Mouse (Mus musculus) adrenal gland, postnatal 14 days (tissue): ENCODE measurements at regions not wholly inside any gene's neighbourhood (a gene's known extent, or its start where the extent isn't known, plus 50 kb on each side); places are given as distances from the start of the nearest gene placed in this dataset.

ENCODE experiments used
- DNase-seq: peaks from one replicate; pipeline ENCODE4 v3.0.0; 2021; ENCODE audit warnings: mixed read lengths

DNA sequence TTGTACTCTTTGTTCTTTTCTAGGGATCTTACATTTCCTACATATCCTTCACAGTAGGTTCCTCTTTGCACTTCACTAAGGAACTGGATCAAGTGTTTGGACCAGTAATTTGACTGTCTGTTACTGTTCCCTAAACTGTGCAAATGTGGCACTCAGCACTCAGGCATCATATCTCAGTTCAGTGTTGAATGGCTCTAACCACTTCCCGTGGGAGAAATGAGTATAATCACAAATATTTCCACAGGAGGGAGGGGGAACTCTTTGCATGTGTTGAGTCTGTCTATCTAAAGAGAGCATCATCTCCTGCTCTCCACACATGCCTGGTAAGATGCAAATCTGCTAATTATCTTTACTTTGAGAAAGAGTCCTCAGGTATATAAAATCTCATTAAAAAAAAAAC is 588.5 kb downstream of the Plod2 start:
- DNase-seq = no peak

DNA sequence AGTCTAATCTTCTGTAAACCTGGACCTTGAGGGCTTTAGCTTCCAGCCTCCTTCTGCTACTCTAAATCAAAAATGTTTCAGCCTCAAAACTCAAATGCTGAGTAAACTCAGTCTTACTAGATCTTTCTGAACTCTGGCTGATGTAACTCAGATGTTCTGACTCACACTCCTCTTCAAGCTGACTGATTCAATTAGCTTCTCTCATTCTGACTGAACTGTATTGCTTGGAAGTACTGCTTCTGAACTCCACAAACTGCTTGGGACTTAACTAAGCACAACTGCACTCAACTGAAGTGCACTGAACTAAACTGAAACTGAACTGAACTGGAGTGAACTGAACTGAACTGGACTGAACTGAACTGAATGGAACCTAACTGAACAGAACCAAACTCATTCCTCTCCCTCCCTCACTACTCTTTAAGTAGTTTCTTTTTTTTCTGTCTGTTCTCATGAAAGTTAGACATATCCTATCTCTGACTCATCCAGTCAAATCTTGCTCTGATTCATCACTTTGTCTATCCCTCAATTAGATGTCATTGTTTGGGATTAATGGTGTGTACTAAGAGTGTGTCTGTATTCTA is 589.7 kb downstream of the Plod2 start:
- no peak for DNase-seq

DNA sequence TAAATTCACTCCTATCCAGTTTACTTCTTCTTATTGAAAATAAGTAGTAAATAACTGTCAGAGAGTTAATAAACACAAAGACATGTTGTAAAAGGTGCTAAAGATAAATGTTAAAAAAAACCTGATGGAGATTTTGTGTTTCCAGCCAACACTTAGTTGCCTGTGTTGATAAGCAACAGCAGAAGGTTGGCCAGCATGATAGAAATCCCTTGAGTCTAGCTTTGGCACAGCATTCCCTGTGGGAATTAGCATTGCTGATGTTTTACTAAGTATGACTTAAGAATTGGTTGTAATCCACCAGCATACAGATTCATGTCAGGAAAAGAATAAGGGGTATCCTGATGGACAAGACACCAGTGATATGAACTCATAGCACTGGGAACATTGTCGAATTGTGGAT is 594.3 kb downstream of the Plod2 start:
- DNase-seq = no peak

GRCm38 (mm10) chr9:93170071-93170470 is 628.0 kb downstream of the Plod2 start:
- no peak for DNase-seq

DNA sequence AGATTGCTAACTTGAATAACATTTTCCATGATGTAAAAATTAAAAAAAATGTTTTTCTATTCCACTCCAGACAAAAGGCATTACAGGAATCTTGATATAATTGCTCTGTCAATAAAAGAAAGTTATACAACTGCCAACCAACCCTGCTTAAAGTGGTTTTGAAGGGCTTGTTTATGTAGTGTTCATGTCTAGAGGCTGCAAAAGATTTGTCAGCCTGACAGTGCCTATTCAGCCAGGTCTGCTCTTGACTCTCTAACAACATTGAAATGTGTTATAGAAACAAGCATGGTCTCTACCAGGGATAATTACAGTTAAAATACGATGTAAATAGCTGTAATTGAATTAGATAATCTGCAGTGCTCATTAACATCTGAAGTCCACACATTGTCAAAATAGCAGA is 644.6 kb downstream of the Plod2 start:
- no peak for DNase-seq

DNA sequence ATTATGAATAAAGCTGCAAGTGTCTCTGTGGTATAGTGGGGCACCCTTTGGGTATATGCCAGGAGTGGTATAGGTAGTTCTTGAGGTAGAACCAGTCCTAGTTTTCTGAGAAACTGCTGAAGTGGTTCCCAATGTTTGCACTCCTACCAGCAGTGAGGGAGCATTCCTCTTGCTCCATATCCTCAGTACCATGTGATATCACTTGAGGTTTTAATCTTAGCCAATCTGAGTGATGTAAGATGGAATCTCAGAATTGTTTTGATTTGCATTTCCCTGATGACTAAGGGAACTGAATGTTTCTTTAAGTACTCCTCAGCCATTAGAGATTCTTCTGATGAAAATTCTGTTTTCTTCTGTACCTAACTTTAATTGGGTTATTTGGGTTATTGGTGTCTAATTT is 690.5 kb downstream of the Plod2 start:
- no peak for DNase-seq

DNA sequence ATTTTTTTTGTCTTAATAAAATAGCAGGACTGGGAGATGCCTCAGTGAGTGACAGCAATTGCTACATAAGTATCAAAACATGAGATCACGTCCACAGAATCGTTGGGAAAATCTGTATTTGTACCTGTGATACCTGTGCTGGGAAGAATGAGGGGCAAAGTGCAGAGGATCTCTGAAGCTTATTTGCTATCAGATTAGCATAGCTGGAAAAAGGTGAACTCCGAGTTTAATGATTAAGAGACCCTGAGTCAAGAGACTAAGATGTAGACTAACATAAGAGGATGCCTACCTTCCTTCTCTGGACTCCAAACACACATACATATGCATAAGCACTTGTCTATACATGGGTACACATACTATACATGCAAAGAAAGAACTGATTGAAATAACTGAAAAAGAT is 710.1 kb downstream of the Plod2 start:
- DNase-seq = no peak

- DNase-seq = no peak
These were observed 755.3 kb downstream of the Plod2 start for GRCm38 (mm10) chr9:93297332-93297731.

- DNase-seq = no peak
These were observed 764.7 kb downstream of the Plod2 start for GRCm38 (mm10) chr9:93306753-93307152.

DNA sequence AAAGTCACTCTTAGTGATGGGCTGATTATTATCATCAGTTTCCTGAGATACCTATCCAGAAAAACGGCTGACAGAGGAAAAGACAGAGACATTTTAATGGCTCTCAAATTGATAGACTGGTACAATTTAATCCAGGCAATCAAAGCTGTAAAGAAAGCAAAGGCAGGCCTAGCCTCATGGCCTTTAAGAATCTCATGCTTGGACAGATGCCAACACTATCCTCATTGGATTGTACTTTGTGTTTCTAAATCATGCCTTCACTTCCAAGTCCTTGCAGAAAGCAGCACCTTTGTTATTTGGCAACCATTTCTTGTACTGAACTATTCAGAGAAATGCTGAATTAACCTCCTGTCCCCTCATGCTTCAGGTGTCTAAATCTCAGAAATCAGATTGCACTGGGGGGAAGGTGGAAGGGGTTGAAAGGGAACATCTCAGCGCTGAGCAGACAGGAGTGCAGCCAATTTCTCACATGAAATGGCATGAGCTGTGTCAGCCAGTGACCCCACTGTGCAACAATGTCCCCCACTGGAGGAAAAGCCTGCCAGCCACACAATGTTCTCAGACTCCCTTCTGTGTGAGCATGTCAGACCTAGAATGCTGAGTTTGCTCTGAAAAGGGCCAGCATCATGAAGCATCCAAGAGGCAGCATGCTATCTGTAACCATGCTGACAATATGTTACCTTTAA is 787.1 kb downstream of the Plod2 start:
- no peak for DNase-seq
